Mouse (Mus musculus) erythroblast, embryonic 14.5 days (primary cell): ENCODE measurements around the gene Sbf1.

Experiments used
- GATA1 ChIP-seq: IDR thresholded peaks from 2 replicates; pipeline ENCODE4 v1.6.1; 2012; ENCODE audit warnings: low read length, inconsistent platforms, mixed read lengths
- TAL1 ChIP-seq: IDR thresholded peaks from 3 replicates; pipeline ENCODE4 v1.6.1; 2012; ENCODE audit warnings: low read length, inconsistent platforms, mixed read lengths

- TF ChIP-seq TAL1, result no peak
- no peak for TF ChIP-seq GATA1
Observed at GRCm38 (mm10) chr15:89288227-89288767, 26.8 kb downstream of the Sbf1 start.
